Mouse (Mus musculus) lung, adult 2 months (tissue): ENCODE measurements around the gene Ankrd66. TPM values are rescaled to one million over a fixed set of nuclear protein-coding genes. Genes with fewer than 3 reads are reported as not detected.

Experiments used
- DNase-seq: peaks from one replicate; pipeline ENCODE4 v3.0.0; 2022
- H3K4me1 ChIP-seq: fragments of 200-500 bp; 2 replicates; pipeline ENCODE4 v1.6.1; 2011; ENCODE audit warnings: low read length; ENCODE audit not compliant: control insufficient read depth, insufficient read depth
- H3K4me3 ChIP-seq: fragments of 200-500 bp; replicated peaks from 2 replicates; pipeline ENCODE3; 2011; ENCODE audit warnings: low read depth, mild to moderate bottlenecking, control low read depth, low read length; ENCODE audit errors: extremely low read depth
- CTCF ChIP-seq: fragments of 200-500 bp; IDR thresholded peaks from 2 replicates; pipeline ENCODE4 v1.5.1; 2011; ENCODE audit warnings: mild to moderate bottlenecking, low read length, control low read depth; ENCODE audit not compliant: insufficient read depth
- POLR2A ChIP-seq: fragments of 200-500 bp; IDR thresholded peaks from 2 replicates; pipeline ENCODE4 v1.6.1; 2011; ENCODE audit warnings: low read depth, mild to moderate bottlenecking, control low read depth, low read length, borderline replicate concordance; ENCODE audit errors: extremely low read depth
- WGBS: fragments of 180-500 bp; shearing (Covaris S2); methylation state at CpG from one replicate; pipeline ENCODE4 v1.1.7; 2018; 5-methylcytosine and 5-hydroxymethylcytosine counted together
- polyA plus RNA-seq: library from polyadenylated mRNA; depleted of rRNA; stranded (reverse); fragments of >200 nt; gene quantifications from 2 replicates; pipeline ENCODE4 v1.2.3, GENCODE M21; 2012; rRNA removed

Ankrd66 gene
- 1.6 and 1.7 TPM in 2 replicates for polyA plus RNA-seq

DNA sequence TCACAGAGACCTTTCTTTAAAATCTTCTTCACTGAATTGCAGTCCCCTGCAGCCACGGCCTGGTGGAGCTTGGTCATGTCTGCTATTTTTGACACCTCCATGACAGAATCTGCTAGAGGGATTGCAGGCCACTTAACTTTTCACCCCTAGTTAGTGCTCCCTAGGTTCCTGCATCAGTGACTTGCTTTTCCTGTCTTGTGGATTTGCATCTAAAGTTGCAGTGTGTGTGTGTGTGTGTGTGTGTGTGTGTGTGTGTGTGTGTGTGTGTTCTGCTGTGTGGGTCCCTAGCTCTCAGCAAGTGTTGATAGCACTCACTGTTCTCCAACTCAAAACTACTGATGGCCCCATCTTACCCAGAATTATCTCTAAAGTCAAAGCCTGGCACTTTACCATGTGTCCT lies at the start of gene Ankrd66:
Gene Ankrd66 (minus strand): TSS at position 101 of the 400 bp plus-strand sequence.
- Histone ChIP-seq H3K4me1 (no peaks in the 10 kb centered on the region), H3K4me3 (no peak within 1 kb of the TSS)
- DNase-seq = no peak
- WGBS = 52% methylated on average over 1 of the region's 1 CpGs
- TF ChIP-seq CTCF = no peak
- no peak for TF ChIP-seq POLR2A

- TF ChIP-seq POLR2A = no peak
- no peak for TF ChIP-seq CTCF
- no peak for DNase-seq
- 82% methylated on average over 21 of the region's 21 CpGs for WGBS
- no peak overlapping the region for H3K4me3 ChIP-seq
- H3K4me1 ChIP-seq = no peaks in the 10 kb centered on the region
Observed at GRCm38 (mm10) chr17:43592296-43593291, 49.2 kb upstream of the Ankrd66 start.

- 85% methylated on average over 5 of the region's 5 CpGs for WGBS
- H3K4me3 ChIP-seq = no peak overlapping the region
- no peak for DNase-seq
- no peaks in the 10 kb centered on the region for H3K4me1 ChIP-seq
- no peak for TF ChIP-seq CTCF
- TF ChIP-seq POLR2A = no peak
Observed at GRCm38 (mm10) chr17:43590531-43590930, 47.1 kb upstream of the Ankrd66 start.

DNA sequence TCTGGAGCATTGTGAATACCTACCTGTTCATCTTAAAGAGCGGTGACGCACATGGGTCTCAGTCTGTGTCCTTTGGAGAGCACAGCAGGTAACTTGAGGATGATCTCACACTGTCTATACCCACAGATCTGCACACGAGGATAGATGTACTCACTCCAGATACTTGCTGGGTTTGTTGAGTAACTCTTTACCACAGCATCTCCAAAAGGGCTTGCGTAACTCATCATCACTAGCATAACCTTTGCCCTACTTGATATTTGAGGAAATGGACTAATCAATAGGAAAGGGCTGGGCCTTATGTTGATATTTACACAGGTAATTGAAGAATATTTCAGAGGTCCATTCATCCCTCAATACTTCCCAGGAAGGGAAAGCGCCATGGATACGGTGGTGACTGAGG lies 46.3 kb upstream of the Ankrd66 start:
- WGBS = 88% methylated on average over 6 of the region's 6 CpGs
- Histone ChIP-seq H3K4me3 (no peak overlapping the region), H3K4me1 (no peaks in the 10 kb centered on the region)
- TF ChIP-seq POLR2A (no peak), CTCF (no peak)
- no peak for DNase-seq

- WGBS = 91% methylated on average over 2 of the region's 2 CpGs
- Histone ChIP-seq H3K4me3 (no peak overlapping the region), H3K4me1 (no peaks in the 10 kb centered on the region)
- TF ChIP-seq CTCF = no peak
- no peak for DNase-seq
Observed at GRCm38 (mm10) chr17:43587278-43587677, 43.8 kb upstream of the Ankrd66 start.

GRCm38 (mm10) chr17:43584771-43585170 lies 41.3 kb upstream of the Ankrd66 start:
- H3K4me1 ChIP-seq = no peaks in the 10 kb centered on the region
- H3K4me3 ChIP-seq = no peak overlapping the region
- no peak for DNase-seq
- TF ChIP-seq POLR2A = no peak
- WGBS = 47% methylated on average over 7 of the region's 7 CpGs

DNA sequence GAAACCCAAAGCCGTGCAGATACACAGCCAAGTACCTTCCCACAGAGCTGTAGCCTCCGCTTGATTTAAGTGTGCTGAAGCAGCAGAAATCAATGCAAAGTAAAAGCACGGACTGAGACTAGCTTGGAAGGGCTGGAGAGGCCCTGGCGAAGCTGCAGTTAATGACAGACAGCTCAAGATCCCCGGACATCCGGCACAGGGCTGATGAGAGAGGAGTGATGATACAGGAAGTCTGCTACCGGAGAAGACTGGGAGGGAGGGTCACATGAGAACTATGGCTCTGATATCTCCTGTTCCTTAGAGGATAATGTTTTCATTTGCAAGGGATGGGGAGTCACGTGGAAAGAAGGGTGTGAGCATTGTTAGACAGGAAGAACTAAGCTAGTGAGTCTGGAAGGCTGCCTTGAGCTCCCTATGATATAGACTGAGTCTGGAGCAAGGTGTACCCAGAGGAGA lies 37.6 kb upstream of the Ankrd66 start:
- DNase-seq = no peak
- 26% methylated on average over 8 of the region's 8 CpGs for WGBS
- TF ChIP-seq CTCF = no peak
- TF ChIP-seq POLR2A = no peak
- Histone ChIP-seq H3K4me3 (no peak overlapping the region), H3K4me1 (no peaks in the 10 kb centered on the region)

- H3K4me3 ChIP-seq = no peak overlapping the region
- no peak for TF ChIP-seq POLR2A
- no peak for TF ChIP-seq CTCF
- 24% methylated on average over 3 of the region's 3 CpGs for WGBS
- H3K4me1 ChIP-seq = no peaks in the 10 kb centered on the region
- no peak for DNase-seq
Observed at GRCm38 (mm10) chr17:43580456-43580855, 37.0 kb upstream of the Ankrd66 start.

DNA sequence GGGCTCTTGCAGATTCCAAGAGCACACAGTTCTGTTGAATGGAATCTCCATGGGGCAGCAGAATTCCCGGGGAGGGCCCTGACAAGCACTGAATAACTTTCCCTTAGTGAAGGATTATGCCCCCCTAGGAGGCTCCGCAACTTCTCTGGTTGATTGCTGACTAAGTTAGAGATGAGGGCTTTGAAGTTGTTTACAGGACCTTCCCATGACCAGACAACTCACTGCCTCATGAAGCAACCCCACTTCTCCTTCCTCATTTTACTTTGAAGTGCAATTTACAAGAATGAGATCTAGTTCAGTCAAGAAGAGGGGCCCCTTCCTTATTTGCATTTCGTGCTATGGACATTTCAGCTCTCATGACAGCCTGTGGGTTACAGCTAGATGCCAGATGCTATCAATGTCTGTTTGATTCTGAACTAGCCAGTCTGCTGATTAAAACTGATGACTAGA lies 30.2 kb upstream of the Ankrd66 start:
- Histone ChIP-seq H3K4me3 (no peak overlapping the region), H3K4me1 (peaks cover 1% of the 10 kb centered on the region; the same call in 1 of the 2 replicates)
- DNase-seq = no peak
- no peak for TF ChIP-seq POLR2A
- WGBS = 36% methylated on average over 3 of the region's 3 CpGs

GRCm38 (mm10) chr17:43569287-43569686 lies 25.8 kb upstream of the Ankrd66 start:
- no peak for DNase-seq
- WGBS = 54% methylated on average over 7 of the region's 7 CpGs
- TF ChIP-seq CTCF (no peak), POLR2A (no peak)
- H3K4me1 ChIP-seq = peaks cover 7% of the 10 kb centered on the region
- no peak overlapping the region for H3K4me3 ChIP-seq
